Mouse (Mus musculus): ENCODE data around the gene Dcp1a. TPM values are rescaled to one million over a fixed set of nuclear protein-coding genes. Genes with fewer than 3 reads are reported as not detected.

Gene Dcp1a
- 25.9 and 29.5 TPM in 2 replicates for polyA plus RNA-seq (2014; fragmentation: Nextera tagmentation; extraction: Ambion mirVana)

- H3K4me3 ChIP-seq (ENCODE audit: low read depth, low read length) = peak within 1 kb of the TSS; percentile 78
- H3K4me2 ChIP-seq (ENCODE audit: low read length) = peak within 1 kb of the TSS; percentile 72
- peak within 1 kb of the TSS; percentile 71 for H3K9ac ChIP-seq (ENCODE audit: low read length)
- H3K4me1 ChIP-seq (replicated peaks; ENCODE audit: control insufficient read depth, insufficient read depth, low read length) = no peaks in the 10 kb centered on the region; the same call in 1 of the 2 replicates
- under 1% methylated on average over 39 of the region's 39 CpGs for WGBS
- DNase-seq (ENCODE audit: low spot score) = peak; percentile 94
- peak within 1 kb of the TSS; percentile 62; the same call in 1 of the 2 replicates for H3K27ac ChIP-seq (ENCODE audit: low read depth)
- H3K36me3 ChIP-seq (ENCODE audit: control insufficient read depth, insufficient read depth, low read length) = peaks cover 26% of the 10 kb centered on the region
- H3K27me3 ChIP-seq (replicated peaks; ENCODE audit: control insufficient read depth, insufficient read depth, low read length) = no peaks in the 10 kb centered on the region
- ATAC-seq (replicated peaks; ENCODE audit: low FRiP score, low TSS enrichment, low read depth) = peak; percentile 99
- H3K9me3 ChIP-seq (ENCODE audit: control insufficient read depth, low read length) = no peaks in the 10 kb centered on the region
Measured at GRCm38 (mm10) chr14:30479361-30479948, at the start of gene Dcp1a. Gene Dcp1a (plus strand): TSS chr14:30479535.

- H3K4me3 ChIP-seq (ENCODE audit: low read depth, low read length) = no peak overlapping the region
- no peak overlapping the region for H3K4me2 ChIP-seq (ENCODE audit: low read length)
- H3K9me3 ChIP-seq (ENCODE audit: control insufficient read depth, low read length) = no peaks in the 10 kb centered on the region
- DNase-seq (ENCODE audit: low spot score) = no peak
- H3K36me3 ChIP-seq (ENCODE audit: control insufficient read depth, insufficient read depth, low read length) = no peaks in the 10 kb centered on the region
- ATAC-seq (replicated peaks; ENCODE audit: low FRiP score, low TSS enrichment, low read depth) = no peak
- no peak overlapping the region for H3K27ac ChIP-seq (ENCODE audit: low read depth)
- H3K9ac ChIP-seq (ENCODE audit: low read length) = no peak overlapping the region
- 55% methylated on average over 9 of the region's 9 CpGs for WGBS
- H3K27me3 ChIP-seq (replicated peaks; ENCODE audit: control insufficient read depth, insufficient read depth, low read length) = no peaks in the 10 kb centered on the region
- no peaks in the 10 kb centered on the region for H3K4me1 ChIP-seq (replicated peaks; ENCODE audit: control insufficient read depth, insufficient read depth, low read length)
Measured at GRCm38 (mm10) chr14:30429606-30430005, 49.7 kb upstream of the Dcp1a start.

DNA sequence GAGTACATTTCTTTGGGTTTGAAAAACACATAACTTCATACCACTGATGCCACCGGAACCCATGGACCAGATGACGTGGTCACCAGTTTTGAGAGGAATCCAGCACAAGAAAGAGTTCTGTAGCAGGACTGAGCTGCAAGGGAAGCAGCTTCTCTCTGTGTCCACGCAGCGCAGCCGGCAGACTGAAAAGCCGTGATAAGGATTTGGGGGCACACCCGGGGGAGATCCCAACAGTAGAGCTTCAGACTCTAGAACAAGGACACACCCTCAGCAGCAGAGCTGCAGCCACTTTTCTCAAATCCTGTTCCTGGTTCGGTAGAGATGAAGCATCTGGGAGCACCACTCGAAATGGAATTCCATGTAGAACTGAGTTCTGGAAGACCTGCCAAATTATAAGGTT is 49.3 kb upstream of the Dcp1a start:
- H3K4me3 ChIP-seq (ENCODE audit: low read depth, low read length) = no peak overlapping the region
- no peak for ATAC-seq (replicated peaks; ENCODE audit: low FRiP score, low TSS enrichment, low read depth)
- no peaks in the 10 kb centered on the region for H3K4me1 ChIP-seq (replicated peaks; ENCODE audit: control insufficient read depth, insufficient read depth, low read length)

GRCm38 (mm10) chr14:30430446-30430845 is 48.9 kb upstream of the Dcp1a start:
- ATAC-seq (replicated peaks; ENCODE audit: low FRiP score, low TSS enrichment, low read depth) (no peak), DNase-seq (ENCODE audit: low spot score) (no peak)
- no peak overlapping the region for H3K9ac ChIP-seq (ENCODE audit: low read length)
- H3K9me3 ChIP-seq (ENCODE audit: control insufficient read depth, low read length) = no peaks in the 10 kb centered on the region
- 75% methylated on average over 5 of the region's 5 CpGs for WGBS
- no peak overlapping the region for H3K27ac ChIP-seq (ENCODE audit: low read depth)
- no peaks in the 10 kb centered on the region for H3K4me1 ChIP-seq (replicated peaks; ENCODE audit: control insufficient read depth, insufficient read depth, low read length)
- no peaks in the 10 kb centered on the region for H3K36me3 ChIP-seq (ENCODE audit: control insufficient read depth, insufficient read depth, low read length)
- no peak overlapping the region for H3K4me2 ChIP-seq (ENCODE audit: low read length)
- no peak overlapping the region for H3K4me3 ChIP-seq (ENCODE audit: low read depth, low read length)
- no peaks in the 10 kb centered on the region for H3K27me3 ChIP-seq (replicated peaks; ENCODE audit: control insufficient read depth, insufficient read depth, low read length)

More for the DNA sequence above, 49.3 kb upstream of the Dcp1a start:
- DNase-seq (ENCODE audit: low spot score) = no peak
- Histone ChIP-seq H3K36me3 (ENCODE audit: control insufficient read depth, insufficient read depth, low read length) (no peaks in the 10 kb centered on the region), H3K4me2 (ENCODE audit: low read length) (no peak overlapping the region), H3K27ac (ENCODE audit: low read depth) (no peak overlapping the region), H3K27me3 (replicated peaks; ENCODE audit: control insufficient read depth, insufficient read depth, low read length) (no peaks in the 10 kb centered on the region), H3K9me3 (ENCODE audit: control insufficient read depth, low read length) (no peaks in the 10 kb centered on the region), H3K9ac (ENCODE audit: low read length) (no peak overlapping the region)
- WGBS = 79% methylated on average over 9 of the region's 9 CpGs

- WGBS = 89% methylated on average over 5 of the region's 5 CpGs
- Histone ChIP-seq H3K4me1 (replicated peaks; ENCODE audit: control insufficient read depth, insufficient read depth, low read length) (no peaks in the 10 kb centered on the region), H3K4me3 (ENCODE audit: low read depth, low read length) (no peak overlapping the region), H3K36me3 (ENCODE audit: control insufficient read depth, insufficient read depth, low read length) (no peaks in the 10 kb centered on the region), H3K4me2 (ENCODE audit: low read length) (no peak overlapping the region), H3K9me3 (ENCODE audit: control insufficient read depth, low read length) (no peaks in the 10 kb centered on the region), H3K27me3 (replicated peaks; ENCODE audit: control insufficient read depth, insufficient read depth, low read length) (no peaks in the 10 kb centered on the region), H3K27ac (ENCODE audit: low read depth) (no peak overlapping the region), H3K9ac (ENCODE audit: low read length) (no peak overlapping the region)
- ATAC-seq (replicated peaks; ENCODE audit: low FRiP score, low TSS enrichment, low read depth) = no peak
- no peak for DNase-seq (ENCODE audit: low spot score)
Measured at GRCm38 (mm10) chr14:30435316-30435715, 44.0 kb upstream of the Dcp1a start.

- Histone ChIP-seq H3K9me3 (ENCODE audit: control insufficient read depth, low read length) (no peaks in the 10 kb centered on the region), H3K27me3 (replicated peaks; ENCODE audit: control insufficient read depth, insufficient read depth, low read length) (no peaks in the 10 kb centered on the region), H3K27ac (ENCODE audit: low read depth) (no peak overlapping the region), H3K4me1 (replicated peaks; ENCODE audit: control insufficient read depth, insufficient read depth, low read length) (no peaks in the 10 kb centered on the region), H3K36me3 (ENCODE audit: control insufficient read depth, insufficient read depth, low read length) (no peaks in the 10 kb centered on the region), H3K4me2 (ENCODE audit: low read length) (no peak overlapping the region), H3K9ac (ENCODE audit: low read length) (no peak overlapping the region), H3K4me3 (ENCODE audit: low read depth, low read length) (no peak overlapping the region)
- DNase-seq (ENCODE audit: low spot score) = no peak
- 73% methylated on average over 3 of the region's 3 CpGs for WGBS
- no peak for ATAC-seq (replicated peaks; ENCODE audit: low FRiP score, low TSS enrichment, low read depth)
Measured at GRCm38 (mm10) chr14:30439915-30440314, 39.4 kb upstream of the Dcp1a start.

DNA sequence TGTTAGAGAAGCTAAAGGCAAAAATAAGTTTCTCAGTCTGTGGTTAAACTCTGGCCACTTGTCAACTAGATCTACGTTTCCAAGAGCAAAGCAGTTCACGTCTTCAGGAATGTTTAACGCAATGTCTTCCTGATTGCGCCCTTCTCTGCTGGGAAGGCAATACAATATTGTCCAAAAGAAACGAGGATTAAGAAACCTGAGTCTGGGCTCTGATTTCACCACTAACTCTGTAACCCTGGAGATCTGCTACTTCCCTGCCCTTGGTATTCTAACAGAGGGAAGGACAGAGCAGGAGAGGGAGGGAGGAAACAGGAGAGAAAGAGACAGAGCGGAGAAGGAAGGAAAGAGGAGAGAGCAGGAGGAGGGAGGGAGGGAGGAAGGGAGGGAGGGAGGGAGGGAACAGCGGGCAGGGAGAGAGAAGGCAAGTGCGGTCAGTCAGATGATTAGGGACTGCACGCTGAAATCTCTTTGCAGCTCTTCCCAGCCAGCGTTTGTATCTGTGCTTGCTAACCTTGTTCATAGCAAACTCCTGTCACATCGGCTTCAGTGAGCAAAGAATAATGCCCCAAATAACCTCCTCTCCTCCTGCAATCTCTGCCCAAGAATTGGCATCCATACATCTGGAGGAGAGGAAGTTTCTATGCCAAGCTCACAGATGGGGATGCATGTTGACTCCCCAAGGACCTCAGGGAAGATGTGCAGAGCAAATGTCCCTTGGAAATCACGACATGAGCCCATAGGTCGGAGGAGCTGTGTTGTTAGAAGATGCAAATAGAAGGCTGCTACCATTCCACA is 23.3 kb upstream of the Dcp1a start:
- DNase-seq (ENCODE audit: low spot score) (no peak), ATAC-seq (replicated peaks; ENCODE audit: low FRiP score, low TSS enrichment, low read depth) (no peak)
- Histone ChIP-seq H3K4me2 (ENCODE audit: low read length) (peak overlapping the region; percentile 20), H3K36me3 (ENCODE audit: control insufficient read depth, insufficient read depth, low read length) (no peaks in the 10 kb centered on the region), H3K4me1 (replicated peaks; ENCODE audit: control insufficient read depth, insufficient read depth, low read length) (peaks cover 8% of the 10 kb centered on the region), H3K9me3 (ENCODE audit: control insufficient read depth, low read length) (no peaks in the 10 kb centered on the region), H3K27ac (ENCODE audit: low read depth) (no peak overlapping the region), H3K9ac (ENCODE audit: low read length) (no peak overlapping the region), H3K27me3 (replicated peaks; ENCODE audit: control insufficient read depth, insufficient read depth, low read length) (0 out of 2 replicates have a peak, but pooled peaks cover 4% of the 10 kb centered on the region), H3K4me3 (ENCODE audit: low read depth, low read length) (no peak overlapping the region)
- 15% methylated on average over 13 of the region's 13 CpGs for WGBS

GRCm38 (mm10) chr14:30457436-30457835 is 21.9 kb upstream of the Dcp1a start:
- 68% methylated on average over 7 of the region's 7 CpGs for WGBS
- H3K9me3 ChIP-seq (ENCODE audit: control insufficient read depth, low read length) = no peaks in the 10 kb centered on the region
- H3K4me3 ChIP-seq (ENCODE audit: low read depth, low read length) = no peak overlapping the region
- no peak overlapping the region for H3K4me2 ChIP-seq (ENCODE audit: low read length)
- no peak for ATAC-seq (replicated peaks; ENCODE audit: low FRiP score, low TSS enrichment, low read depth)
- peaks cover 8% of the 10 kb centered on the region for H3K4me1 ChIP-seq (replicated peaks; ENCODE audit: control insufficient read depth, insufficient read depth, low read length)
- 0 out of 2 replicates have a peak, but pooled peaks cover 4% of the 10 kb centered on the region for H3K27me3 ChIP-seq (replicated peaks; ENCODE audit: control insufficient read depth, insufficient read depth, low read length)
- no peaks in the 10 kb centered on the region for H3K36me3 ChIP-seq (ENCODE audit: control insufficient read depth, insufficient read depth, low read length)
- H3K27ac ChIP-seq (ENCODE audit: low read depth) = no peak overlapping the region
- no peak for DNase-seq (ENCODE audit: low spot score)
- H3K9ac ChIP-seq (ENCODE audit: low read length) = no peak overlapping the region
